Mouse (Mus musculus): ENCODE results near the gene Gapvd1. TPM values are rescaled to one million over a fixed set of nuclear protein-coding genes. Genes with fewer than 3 reads are reported as not detected.
A peak's percentile ranks its signal among the peaks of the same experiment; 100 is the strongest.

The Gapvd1 gene
- polyA plus RNA-seq, 1 experiment from 2014 or later, result 78.5 TPM

- Histone ChIP-seq H3K4me1 (replicated peaks) (peaks cover 9% of the 10 kb centered on the region), H3K4me3 (no peak overlapping the region), H3K36me3 (peaks cover 9% of the 10 kb centered on the region; the same call in 1 of the 2 replicates), H3K27me3 (replicated peaks) (no peaks in the 10 kb centered on the region), H3K27ac (ENCODE audit: poor library complexity, severe bottlenecking) (no peak overlapping the region), H3K9me3 (replicated peaks) (no peaks in the 10 kb centered on the region), H3K4me2 (no peak overlapping the region), H3K9ac (no peak overlapping the region)
- no peak for ATAC-seq (ENCODE audit: insufficient number of reproducible peaks, low FRiP score)
- WGBS, result 89% methylated on average over 12 of the region's 12 CpGs
These were observed 13.5 kb downstream of the Gapvd1 start for GRCm38 (mm10) chr2:34741390-34742159.

- Histone ChIP-seq H3K4me3 (no peak overlapping the region), H3K27ac (ENCODE audit: poor library complexity, severe bottlenecking) (peak overlapping the region; percentile 27; the same call in 1 of the 2 replicates), H3K9ac (no peak overlapping the region), H3K27me3 (replicated peaks) (no peaks in the 10 kb centered on the region), H3K9me3 (replicated peaks) (no peaks in the 10 kb centered on the region), H3K4me1 (replicated peaks) (peaks cover 17% of the 10 kb centered on the region), H3K4me2 (no peak overlapping the region), H3K36me3 (peaks cover 6% of the 10 kb centered on the region; the same call in 1 of the 2 replicates)
- 58% methylated on average over 1 of the region's 1 CpGs for WGBS
- ATAC-seq (ENCODE audit: insufficient number of reproducible peaks, low FRiP score), result peak; percentile 77; the same call in 1 of the 2 replicates
These were observed 15.2 kb downstream of the Gapvd1 start for GRCm38 (mm10) chr2:34739684-34740391.

GRCm38 (mm10) chr2:34737911-34738310, 17.1 kb downstream of the Gapvd1 start:
- peaks cover 18% of the 10 kb centered on the region for H3K4me1 ChIP-seq (replicated peaks)
- 86% methylated on average over 1 of the region's 1 CpGs for WGBS
- H3K4me2 ChIP-seq, result no peak overlapping the region
- ATAC-seq (ENCODE audit: insufficient number of reproducible peaks, low FRiP score), result no peak
- H3K36me3 ChIP-seq, result peaks cover 5% of the 10 kb centered on the region; the same call in 1 of the 2 replicates
- no peak overlapping the region for H3K9ac ChIP-seq
- no peaks in the 10 kb centered on the region for H3K9me3 ChIP-seq (replicated peaks)
- H3K4me3 ChIP-seq, result no peak overlapping the region
- no peaks in the 10 kb centered on the region for H3K27me3 ChIP-seq (replicated peaks)
- no peak overlapping the region for H3K27ac ChIP-seq (ENCODE audit: poor library complexity, severe bottlenecking)

GRCm38 (mm10) chr2:34736626-34737025, 18.4 kb downstream of the Gapvd1 start:
- no peak overlapping the region for H3K4me3 ChIP-seq
- H3K9me3 ChIP-seq (replicated peaks), result no peaks in the 10 kb centered on the region
- H3K36me3 ChIP-seq, result peaks cover 5% of the 10 kb centered on the region; the same call in 1 of the 2 replicates
- 90% methylated on average over 1 of the region's 1 CpGs for WGBS
- H3K27ac ChIP-seq (ENCODE audit: poor library complexity, severe bottlenecking), result no peak overlapping the region
- no peak for ATAC-seq (ENCODE audit: insufficient number of reproducible peaks, low FRiP score)
- no peaks in the 10 kb centered on the region for H3K27me3 ChIP-seq (replicated peaks)
- no peak overlapping the region for H3K9ac ChIP-seq
- H3K4me2 ChIP-seq, result no peak overlapping the region
- peaks cover 11% of the 10 kb centered on the region for H3K4me1 ChIP-seq (replicated peaks)

- WGBS, result 75% methylated on average over 8 of the region's 8 CpGs
- no peak overlapping the region for H3K9ac ChIP-seq
- peaks cover 48% of the 10 kb centered on the region for H3K36me3 ChIP-seq
- no peak overlapping the region for H3K4me3 ChIP-seq
- no peaks in the 10 kb centered on the region for H3K27me3 ChIP-seq (replicated peaks)
- H3K4me2 ChIP-seq, result no peak overlapping the region
- no peaks in the 10 kb centered on the region for H3K4me1 ChIP-seq (replicated peaks)
- H3K27ac ChIP-seq (ENCODE audit: poor library complexity, severe bottlenecking), result peak overlapping the region; percentile 71; the same call in 1 of the 2 replicates
- no peaks in the 10 kb centered on the region for H3K9me3 ChIP-seq (replicated peaks)
- ATAC-seq (ENCODE audit: insufficient number of reproducible peaks, low FRiP score), result no peak
These were observed 27.8 kb downstream of the Gapvd1 start for GRCm38 (mm10) chr2:34727045-34727728.

GRCm38 (mm10) chr2:34725269-34725668, 29.8 kb downstream of the Gapvd1 start:
- Histone ChIP-seq H3K9ac (no peak overlapping the region), H3K36me3 (peaks cover 64% of the 10 kb centered on the region), H3K4me3 (no peak overlapping the region)

GRCm38 (mm10) chr2:34718196-34718595, 36.8 kb downstream of the Gapvd1 start:
- H3K27ac ChIP-seq (ENCODE audit: poor library complexity, severe bottlenecking), result no peak overlapping the region
- H3K4me3 ChIP-seq, result no peak overlapping the region
- no peak for ATAC-seq (ENCODE audit: insufficient number of reproducible peaks, low FRiP score)
- 85% methylated on average over 2 of the region's 2 CpGs for WGBS
- no peaks in the 10 kb centered on the region for H3K27me3 ChIP-seq (replicated peaks)
- no peak overlapping the region for H3K4me2 ChIP-seq
- no peaks in the 10 kb centered on the region for H3K4me1 ChIP-seq (replicated peaks)
- no peak overlapping the region for H3K9ac ChIP-seq
- peaks cover 60% of the 10 kb centered on the region for H3K36me3 ChIP-seq
- H3K9me3 ChIP-seq (replicated peaks), result no peaks in the 10 kb centered on the region

More at GRCm38 (mm10) chr2:34725269-34725668, 29.8 kb downstream of the Gapvd1 start:
- no peaks in the 10 kb centered on the region for H3K9me3 ChIP-seq (replicated peaks)
- no peak overlapping the region for H3K27ac ChIP-seq (ENCODE audit: poor library complexity, severe bottlenecking)
- H3K27me3 ChIP-seq (replicated peaks), result no peaks in the 10 kb centered on the region
- no peaks in the 10 kb centered on the region for H3K4me1 ChIP-seq (replicated peaks)
- no peak for ATAC-seq (ENCODE audit: insufficient number of reproducible peaks, low FRiP score)
- no peak overlapping the region for H3K4me2 ChIP-seq
- 96% methylated on average over 5 of the region's 5 CpGs for WGBS

- 91% methylated on average over 6 of the region's 6 CpGs for WGBS
- H3K9me3 ChIP-seq (replicated peaks), result no peaks in the 10 kb centered on the region
- no peak for ATAC-seq (ENCODE audit: insufficient number of reproducible peaks, low FRiP score)
- no peaks in the 10 kb centered on the region for H3K27me3 ChIP-seq (replicated peaks)
- H3K4me2 ChIP-seq, result no peak overlapping the region
- H3K4me1 ChIP-seq (replicated peaks), result no peaks in the 10 kb centered on the region
- H3K27ac ChIP-seq (ENCODE audit: poor library complexity, severe bottlenecking), result no peak overlapping the region
- H3K9ac ChIP-seq, result no peak overlapping the region
- peaks cover 79% of the 10 kb centered on the region for H3K36me3 ChIP-seq
- H3K4me3 ChIP-seq, result no peak overlapping the region
These were observed 43.1 kb downstream of the Gapvd1 start for GRCm38 (mm10) chr2:34711904-34712303.

GRCm38 (mm10) chr2:34708675-34709074, 46.4 kb downstream of the Gapvd1 start:
- ATAC-seq (ENCODE audit: insufficient number of reproducible peaks, low FRiP score), result no peak
- WGBS, result 94% methylated on average over 1 of the region's 1 CpGs
- Histone ChIP-seq H3K4me2 (no peak overlapping the region), H3K27ac (ENCODE audit: poor library complexity, severe bottlenecking) (no peak overlapping the region), H3K9ac (no peak overlapping the region), H3K27me3 (replicated peaks) (no peaks in the 10 kb centered on the region), H3K4me3 (no peak overlapping the region), H3K4me1 (replicated peaks) (no peaks in the 10 kb centered on the region), H3K9me3 (replicated peaks) (no peaks in the 10 kb centered on the region), H3K36me3 (peaks cover 84% of the 10 kb centered on the region)

GRCm38 (mm10) chr2:34696592-34696991, 58.4 kb downstream of the Gapvd1 start:
- Histone ChIP-seq H3K4me3 (no peak overlapping the region), H3K4me2 (no peak overlapping the region), H3K36me3 (peaks cover 76% of the 10 kb centered on the region), H3K27ac (ENCODE audit: poor library complexity, severe bottlenecking) (no peak overlapping the region), H3K9ac (no peak overlapping the region), H3K4me1 (replicated peaks) (peaks cover 3% of the 10 kb centered on the region), H3K9me3 (replicated peaks) (no peaks in the 10 kb centered on the region), H3K27me3 (replicated peaks) (no peaks in the 10 kb centered on the region)
- ATAC-seq (ENCODE audit: insufficient number of reproducible peaks, low FRiP score), result no peak

GRCm38 (mm10) chr2:34692861-34693260, 62.2 kb downstream of the Gapvd1 start:
- no peak for ATAC-seq (ENCODE audit: insufficient number of reproducible peaks, low FRiP score)
- Histone ChIP-seq H3K36me3 (peaks cover 80% of the 10 kb centered on the region), H3K9ac (no peak overlapping the region), H3K4me3 (no peak overlapping the region), H3K27me3 (replicated peaks) (no peaks in the 10 kb centered on the region), H3K4me2 (no peak overlapping the region), H3K27ac (ENCODE audit: poor library complexity, severe bottlenecking) (no peak overlapping the region), H3K9me3 (replicated peaks) (no peaks in the 10 kb centered on the region), H3K4me1 (replicated peaks) (peaks cover 3% of the 10 kb centered on the region)
- 94% methylated on average over 10 of the region's 10 CpGs for WGBS

Measured in heart, embryonic 12.5 days (tissue).